Mouse (Mus musculus) cerebellum, adult 18-20 months (tissue): ENCODE results near the gene Ugt1a7c.
A peak's percentile ranks its signal among the peaks of the same experiment; 100 is the strongest.

ENCODE experiments used
- DNase-seq, 2 experiments: peaks; one replicate each; pipeline ENCODE4 v3.0.0; 2021

The Ugt1a7c gene

DNA sequence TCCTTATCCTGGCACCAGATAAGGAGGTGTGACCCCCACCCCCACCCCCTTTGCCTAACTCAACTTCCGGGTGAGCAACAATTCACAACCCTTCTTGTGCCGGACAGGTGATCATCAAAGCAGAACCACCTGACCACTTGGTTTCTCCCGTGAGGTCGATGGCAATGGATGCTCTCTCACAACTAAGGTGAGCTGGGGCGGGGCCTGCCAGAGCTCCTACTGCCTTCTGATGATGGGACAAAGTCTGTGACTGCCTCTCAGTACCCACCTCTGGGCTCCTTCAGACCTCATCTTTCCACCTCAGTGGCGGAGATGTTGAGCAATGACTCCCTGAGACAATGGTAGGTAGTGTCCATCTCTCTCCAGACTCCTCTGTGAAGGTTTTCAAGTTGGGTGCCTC lies 151.0 kb downstream of the Ugt1a7c start:
- no peak for DNase-seq

DNA sequence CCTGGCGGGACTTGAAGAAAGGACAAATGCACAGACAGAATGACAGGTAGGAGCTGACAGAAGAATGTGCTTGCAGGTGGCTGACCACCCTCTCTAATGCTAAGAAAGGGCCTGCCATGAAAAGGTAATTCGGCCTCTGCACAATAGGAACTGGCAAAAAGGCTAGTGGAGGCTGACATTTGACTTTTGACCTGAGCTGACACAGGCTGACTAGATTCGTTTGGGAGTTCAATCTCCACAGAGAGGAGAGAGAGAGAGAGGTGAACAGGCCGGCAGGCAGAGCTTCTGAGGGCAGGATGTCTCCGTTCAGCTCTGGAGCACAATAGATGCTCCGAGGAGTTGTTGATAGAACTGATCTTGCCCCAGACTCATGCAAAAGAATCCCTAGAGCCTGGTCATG lies 151.5 kb downstream of the Ugt1a7c start:
- no peak for DNase-seq

DNA sequence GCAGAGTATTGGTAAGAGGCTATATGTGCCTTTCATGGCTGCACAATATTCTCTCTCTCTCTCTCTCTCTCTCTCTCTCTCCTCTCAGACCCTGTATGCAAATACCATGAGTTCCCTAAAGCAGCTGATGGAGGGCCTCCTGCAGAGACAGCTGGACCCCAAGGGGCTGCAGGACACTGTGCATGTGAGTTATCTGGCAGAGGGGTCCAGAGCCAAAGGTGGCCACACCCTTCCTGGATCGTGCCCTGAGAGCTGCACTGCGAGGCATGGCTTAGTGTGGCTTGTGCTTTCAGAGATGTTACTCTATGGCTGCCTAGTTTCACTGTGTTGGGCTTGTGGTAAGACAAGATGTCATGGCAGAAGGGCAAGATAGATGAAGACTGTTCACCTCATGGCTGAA lies 152.8 kb downstream of the Ugt1a7c start:
- DNase-seq, result no peak

DNA sequence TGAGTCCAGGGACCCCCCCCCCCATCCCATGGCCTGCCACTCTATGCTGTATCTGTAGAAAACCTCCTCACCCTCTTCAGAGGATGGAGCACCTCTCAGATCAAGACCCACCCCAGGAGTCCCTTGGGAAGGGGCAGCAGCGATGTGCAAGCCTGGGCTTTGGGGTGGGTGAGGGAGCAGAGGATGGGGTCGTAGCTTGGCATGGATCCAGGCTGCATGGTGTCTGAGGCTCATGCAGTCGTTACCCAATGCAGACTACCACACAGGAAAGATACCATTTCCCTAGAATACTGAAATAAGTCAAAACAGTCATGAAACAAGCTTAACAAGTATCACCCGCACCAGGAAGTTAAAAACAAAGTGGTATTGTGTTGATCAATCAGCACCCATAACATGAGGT lies 153.8 kb downstream of the Ugt1a7c start:
- DNase-seq, result no peak

DNA sequence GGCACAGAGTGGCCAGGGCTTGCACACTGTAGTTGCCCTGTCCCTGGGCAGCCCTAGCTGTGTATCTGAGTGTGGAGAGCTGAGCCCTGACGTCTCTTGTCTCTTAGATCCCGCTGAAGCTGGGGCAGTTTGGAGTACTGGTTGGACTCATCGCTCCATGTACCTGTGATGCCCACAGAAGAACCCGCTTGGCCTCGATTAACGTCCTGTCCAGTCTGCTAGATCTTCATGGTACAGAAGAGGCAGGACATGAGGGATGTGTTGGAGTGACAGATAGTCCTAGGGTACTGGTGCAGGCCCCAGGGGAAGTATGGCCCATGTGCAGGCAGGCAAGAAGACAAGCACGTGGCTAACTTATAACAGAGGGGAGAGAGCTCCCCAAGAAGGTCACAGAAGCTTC lies 154.7 kb downstream of the Ugt1a7c start:
- DNase-seq, result no peak

DNA sequence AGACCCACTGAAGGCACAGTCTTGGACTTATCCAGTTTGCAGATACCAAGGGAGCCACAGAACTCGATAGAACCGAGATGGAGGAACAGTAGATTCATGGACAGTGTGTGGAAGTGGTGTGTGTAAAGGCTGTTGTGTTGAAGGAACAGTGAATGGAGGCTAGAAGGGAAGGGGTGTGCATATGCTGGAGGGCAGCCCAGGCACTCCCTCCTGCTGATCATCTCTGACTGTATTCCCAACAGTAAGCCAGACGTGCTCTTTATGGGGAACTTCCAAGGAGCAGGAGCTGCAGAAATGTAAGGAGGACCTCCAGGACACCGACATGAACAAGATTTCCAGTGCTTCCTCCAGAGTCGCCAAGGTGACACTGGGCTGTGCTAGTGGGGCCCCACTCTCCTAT lies 155.2 kb downstream of the Ugt1a7c start:
- no peak for DNase-seq

DNA sequence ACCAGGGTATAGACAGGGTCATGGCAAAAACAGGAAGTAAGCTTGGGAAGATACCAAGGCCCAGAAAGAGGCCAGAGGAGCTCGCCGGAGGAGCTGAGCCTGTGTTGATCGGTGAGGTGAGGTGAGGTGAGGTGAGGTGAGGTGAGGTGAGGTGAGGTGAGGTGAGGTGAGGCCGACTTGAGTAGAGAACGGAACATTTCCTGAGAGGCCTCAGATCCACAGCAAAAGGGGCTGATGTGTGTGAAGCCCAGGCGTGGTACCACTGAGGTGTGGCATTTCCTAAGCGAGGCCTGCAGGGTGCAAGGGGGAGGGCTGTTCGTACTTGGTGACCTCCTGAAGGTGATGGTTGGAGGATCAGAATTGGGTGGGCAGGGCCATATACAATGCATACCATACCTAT lies 158.2 kb downstream of the Ugt1a7c start:
- no peak for DNase-seq

DNA sequence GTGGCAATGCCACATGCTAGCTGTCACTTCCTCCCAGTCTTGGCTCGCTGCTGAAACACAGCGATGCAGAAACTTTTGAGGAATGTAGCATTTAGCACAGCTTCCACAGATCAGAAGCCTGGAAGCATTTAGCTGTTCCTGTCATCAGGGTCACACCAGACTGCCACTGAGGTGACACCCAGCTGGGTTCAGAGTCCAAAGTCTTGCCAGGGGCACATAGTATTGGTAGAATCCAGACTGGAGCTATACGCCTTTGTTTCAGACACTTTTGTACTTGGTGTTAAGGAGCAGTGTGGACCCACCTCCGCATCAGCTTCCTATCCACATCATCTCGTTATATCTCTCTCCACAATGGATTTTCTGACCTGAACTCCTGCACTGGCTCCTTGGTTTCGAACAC lies 158.7 kb downstream of the Ugt1a7c start:
- no peak for DNase-seq

DNA sequence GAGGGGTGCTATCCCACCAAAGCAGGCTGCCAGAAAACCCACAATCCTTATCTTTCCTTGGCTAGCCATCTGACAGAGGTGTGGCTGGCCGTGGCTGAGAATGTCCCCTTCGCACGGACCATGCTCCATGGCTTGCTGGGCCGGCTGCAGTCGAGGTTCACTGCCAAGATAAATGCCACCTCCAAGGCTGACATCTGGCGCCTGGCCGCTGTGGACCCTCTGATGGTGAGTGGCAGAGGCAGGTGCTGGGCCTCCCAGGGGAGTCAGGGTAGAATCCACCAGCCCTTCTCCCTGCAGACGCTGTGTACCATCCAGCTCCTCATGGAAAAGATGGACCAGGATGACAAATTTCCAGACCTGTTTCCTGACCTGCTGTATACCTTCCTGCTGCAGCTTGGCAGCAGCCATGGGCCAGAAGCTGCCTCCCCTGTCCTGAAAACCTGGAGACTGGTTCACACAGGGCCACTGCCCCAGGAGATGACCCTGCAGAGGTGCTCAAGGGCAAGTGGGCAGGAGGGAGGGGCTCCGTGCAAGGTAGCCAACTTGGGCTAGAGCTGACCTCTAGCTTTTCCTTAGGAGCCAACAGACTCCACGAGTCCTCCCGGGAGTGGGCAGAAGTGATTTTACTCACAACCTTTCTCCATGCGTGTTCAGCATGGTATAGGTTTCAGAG lies 160.1 kb downstream of the Ugt1a7c start:
- no peak for DNase-seq

DNA sequence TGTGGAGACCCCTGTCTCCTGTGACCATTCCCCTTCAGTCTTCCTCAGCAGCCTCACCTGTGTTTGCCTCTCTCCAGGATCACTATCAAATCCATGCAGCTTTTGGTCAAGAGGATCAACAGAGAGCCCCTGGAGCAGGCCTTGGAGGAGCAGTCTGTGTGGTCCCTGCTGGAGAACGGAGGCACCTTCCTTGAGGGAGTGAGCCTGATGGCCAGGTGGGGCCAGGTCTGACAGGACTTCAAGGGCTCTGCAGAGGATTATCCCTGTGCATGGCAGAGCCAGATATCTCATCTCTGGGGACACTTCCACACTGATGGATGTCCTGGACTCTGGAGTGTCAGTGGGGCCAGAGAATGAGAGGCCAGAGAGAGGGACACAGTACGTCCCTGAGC lies 160.6 kb downstream of the Ugt1a7c start:
- DNase-seq, result no peak

DNA sequence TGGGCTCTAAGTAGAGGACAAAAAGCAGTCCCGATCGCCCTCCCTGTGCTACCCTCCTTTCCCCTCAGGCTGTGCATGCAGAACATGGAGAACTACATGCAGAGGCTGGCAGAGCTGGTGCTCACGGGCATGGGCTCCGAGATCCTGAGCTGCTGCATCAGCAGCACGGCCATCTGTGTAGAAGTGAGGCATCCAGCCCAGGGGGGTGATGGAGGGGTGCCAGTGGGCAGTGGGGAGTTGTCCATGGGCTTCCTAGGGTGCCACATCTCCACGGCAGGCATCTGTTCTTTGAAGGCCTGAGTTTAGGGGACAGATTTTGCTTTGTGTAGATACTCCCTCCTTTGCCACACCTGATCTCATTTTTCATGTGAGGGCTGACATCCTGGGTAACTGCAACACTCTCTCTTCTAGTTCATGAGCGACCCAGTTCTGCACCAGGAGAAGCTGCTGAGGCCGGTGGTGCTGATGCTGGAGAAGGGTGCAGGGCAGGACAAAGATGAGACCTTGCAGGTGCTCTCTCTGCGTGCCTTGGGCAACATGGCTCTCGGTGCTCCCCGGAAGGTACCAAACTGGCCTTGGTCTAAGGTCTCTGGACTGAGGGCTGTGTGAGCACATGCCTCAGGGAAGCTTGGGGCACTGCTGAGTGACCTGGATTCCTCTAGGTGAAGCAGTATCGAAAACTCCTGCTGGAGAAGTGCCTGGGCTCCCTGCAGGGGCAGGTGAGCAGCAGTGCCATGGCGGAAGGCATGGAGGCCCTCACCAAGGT lies 161.3 kb downstream of the Ugt1a7c start:
- peak; percentile 51 to 59 for DNase-seq

DNA sequence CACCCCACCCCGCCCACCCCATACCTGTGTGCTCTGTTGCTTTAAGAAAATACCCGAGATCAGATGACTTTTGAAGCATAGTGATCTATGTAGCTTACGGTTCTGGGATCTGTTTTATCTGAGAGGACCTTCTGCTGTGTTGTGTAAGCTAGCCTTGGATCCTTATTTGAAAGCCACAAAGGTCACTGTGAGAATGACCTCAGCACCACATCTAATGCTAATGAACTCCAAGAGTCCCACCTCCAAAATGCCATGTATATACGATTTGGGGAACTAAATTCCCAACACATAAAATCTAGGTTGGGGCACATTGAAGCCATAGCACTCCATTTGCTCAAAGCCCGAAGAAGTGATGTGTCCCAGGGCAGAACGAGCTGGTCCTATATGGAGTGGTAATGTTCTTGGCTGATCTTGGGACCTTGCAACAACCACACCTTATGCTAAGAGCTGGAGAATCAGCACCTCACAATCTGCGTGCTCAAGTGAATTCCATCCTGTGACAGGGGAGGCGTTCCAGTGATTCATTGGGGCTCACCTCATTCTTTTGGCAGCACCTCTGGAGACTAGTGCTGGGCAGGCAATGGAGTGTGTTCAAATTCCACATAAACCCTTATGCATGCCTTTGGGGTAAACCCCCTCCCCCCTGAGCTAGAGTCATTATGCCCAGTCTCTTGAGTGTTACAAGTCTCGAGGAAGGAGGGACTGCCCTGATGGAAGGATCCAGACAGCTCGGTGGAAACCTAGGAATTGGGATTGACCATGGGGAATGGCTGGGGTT lies 162.2 kb downstream of the Ugt1a7c start:
- DNase-seq, result no peak

DNA sequence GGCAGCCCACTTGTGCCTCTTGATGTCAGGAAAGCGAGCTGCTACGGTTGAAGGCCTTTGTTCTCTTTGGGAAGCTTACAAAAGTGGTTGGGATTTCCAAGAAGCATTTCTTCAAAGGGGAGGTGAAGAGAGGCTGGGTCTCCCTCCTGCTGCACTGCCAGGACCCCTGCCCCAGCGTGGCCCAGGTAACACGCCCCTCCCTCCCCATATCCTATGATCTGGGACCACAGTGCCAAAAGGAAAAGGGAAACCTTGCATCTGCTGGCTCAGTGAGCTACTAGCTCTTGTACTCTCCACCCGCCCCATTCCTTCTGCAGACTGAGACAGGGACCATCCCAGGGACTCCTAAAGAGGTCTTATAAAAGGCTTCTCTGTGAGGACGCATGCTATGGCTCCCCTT lies 162.8 kb downstream of the Ugt1a7c start:
- DNase-seq, result no peak

DNA sequence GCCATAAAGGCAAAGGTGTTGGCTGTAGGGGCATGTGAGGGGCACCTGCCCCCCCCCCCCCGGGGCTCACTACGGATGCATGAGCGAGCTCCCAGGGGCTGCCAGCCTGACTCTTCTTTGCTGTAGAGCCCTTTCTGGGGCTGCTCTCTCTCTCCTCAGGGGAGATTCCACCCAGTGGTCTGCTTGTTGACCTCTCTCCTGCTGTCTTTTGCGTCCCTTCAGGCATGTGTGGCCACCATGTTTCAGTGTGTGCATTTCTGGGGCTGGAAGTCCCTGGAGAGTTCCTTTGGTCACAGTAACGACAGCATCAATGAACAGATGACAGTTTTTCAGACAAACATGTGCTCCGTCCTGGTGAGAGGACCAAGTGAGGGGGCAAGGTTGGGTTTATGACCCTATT lies 163.5 kb downstream of the Ugt1a7c start:
- DNase-seq, result no peak

DNA sequence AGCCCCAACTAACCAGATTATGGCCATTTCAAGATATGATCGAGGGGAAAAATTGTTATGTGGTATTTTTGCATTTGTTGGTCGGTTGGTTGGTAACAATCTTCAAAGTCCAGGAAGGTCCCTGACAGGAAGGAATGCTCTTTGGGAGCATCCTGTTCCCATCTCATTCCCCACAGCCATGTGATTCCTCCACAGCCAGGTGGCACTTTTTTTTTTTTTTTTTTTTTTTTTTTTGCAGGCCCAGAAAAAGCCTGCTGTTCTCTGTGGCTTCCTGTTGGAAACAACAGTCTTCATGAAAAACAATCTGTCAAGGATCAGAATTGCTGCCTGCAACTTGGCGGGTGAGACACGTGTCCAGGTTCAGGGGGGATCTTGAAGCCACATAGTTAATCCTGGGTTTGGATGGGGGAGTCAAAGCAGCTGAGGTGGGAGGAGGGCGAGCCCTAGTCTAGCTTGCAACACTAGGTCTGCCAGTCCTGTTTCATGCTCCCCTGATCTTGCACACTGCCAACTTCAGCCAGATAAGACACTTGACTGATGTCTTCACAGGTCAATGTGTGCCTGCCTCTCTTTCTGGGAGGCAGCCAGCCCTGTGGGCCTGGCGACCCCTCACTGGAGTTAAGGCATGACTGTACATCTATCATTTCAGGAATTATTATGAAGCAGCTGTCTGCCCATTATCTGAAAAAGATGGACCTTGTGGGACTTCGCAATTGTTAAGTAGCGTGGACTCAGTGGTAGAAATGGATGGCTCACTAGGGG lies 164.2 kb downstream of the Ugt1a7c start:
- DNase-seq, result peak in 1 of 2 experiments; percentile 52

DNA sequence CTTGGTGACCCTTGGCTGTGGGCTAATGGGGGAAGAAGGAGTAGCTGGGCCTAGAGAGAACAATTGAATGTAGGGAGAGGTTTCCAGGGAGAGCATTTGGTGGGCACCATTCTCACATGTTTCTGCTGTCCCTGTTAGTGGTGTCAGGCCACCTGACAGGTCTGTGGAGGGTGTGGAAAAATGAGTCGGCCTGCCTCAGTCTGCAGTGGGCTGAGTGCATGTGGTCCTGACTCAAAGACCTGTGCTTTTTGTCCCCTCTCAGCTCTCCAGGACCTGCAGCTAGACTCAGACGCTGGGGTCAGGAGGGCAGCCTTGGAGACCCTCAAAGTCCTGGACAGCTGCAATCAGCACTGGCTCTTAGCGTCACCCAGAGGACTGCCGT lies 164.8 kb downstream of the Ugt1a7c start:
- no peak for DNase-seq

DNA sequence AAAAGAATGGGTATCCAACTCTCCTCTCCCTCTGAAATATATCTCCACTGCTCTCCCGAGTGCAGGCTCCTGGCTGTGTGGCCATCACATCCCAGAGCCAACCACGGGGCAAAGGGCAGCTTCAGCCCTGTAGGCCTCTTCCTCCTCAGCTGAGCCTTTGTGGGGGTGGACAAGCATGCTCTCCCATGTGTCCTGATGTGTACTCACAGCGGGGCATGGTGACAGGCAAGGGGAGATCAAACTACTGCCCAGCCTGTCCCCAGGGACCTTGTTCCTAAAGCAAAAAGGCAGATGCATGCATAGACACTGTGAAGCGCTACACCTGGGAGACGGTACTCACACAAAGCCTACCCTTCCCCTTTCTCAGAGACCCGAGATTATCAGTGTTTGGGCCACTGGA lies 165.3 kb downstream of the Ugt1a7c start:
- no peak for DNase-seq

DNA sequence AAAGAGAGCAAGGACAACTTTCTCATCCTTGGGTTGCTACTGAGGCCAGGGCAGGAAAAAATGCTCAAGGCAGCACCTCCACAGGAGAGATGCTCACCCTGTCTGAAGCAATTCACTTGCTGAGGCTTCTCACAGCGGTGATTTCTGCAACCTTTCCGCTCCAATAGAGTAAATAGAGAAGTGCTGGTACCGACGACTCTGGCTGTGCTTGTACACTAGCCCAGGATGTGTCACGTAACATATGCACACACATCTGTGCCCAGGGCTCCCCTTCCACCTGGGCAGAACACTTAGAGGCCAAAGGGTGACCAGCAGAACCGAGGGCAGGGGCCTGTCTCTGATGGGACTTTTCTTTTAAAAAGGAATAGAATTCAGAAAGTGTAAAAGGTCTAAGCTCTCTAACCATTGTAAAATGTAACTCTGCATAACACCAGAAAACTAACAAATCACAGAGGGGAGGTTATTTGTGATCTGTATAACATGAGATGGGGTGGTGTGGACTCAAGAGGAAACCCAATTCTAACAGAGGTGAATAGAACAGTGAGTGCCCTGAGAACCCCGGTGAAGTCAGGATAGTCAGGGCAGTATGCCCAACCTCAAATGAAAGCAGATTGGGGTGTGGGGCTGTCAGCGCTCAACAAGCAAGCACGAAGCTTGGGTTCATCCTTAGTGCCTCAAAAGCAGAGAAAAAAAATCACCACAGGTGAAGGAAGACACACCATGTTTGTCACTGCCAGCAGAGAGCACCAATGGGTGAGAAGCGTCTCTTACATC lies 165.9 kb downstream of the Ugt1a7c start:
- DNase-seq, result no peak

DNA sequence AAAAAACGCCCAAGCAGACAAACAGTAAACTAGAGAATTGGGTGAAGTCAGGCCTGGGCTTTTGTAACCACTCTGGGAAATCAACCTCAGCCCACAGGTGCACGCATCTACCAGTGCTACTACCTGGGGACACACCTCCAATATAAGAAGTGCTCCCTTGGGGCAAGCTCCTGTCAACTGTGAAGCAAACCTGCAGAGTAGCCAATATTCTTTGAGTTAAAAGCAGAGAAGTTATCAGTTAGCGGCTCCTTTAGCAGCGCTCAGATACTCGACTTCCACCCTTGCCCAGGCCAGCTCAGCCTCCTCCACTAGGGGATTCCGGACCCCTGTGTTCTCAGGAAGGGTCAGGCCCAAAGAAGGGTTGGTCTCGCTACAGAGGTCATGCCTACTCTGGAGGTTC lies 166.8 kb downstream of the Ugt1a7c start:
- DNase-seq, result no peak

DNA sequence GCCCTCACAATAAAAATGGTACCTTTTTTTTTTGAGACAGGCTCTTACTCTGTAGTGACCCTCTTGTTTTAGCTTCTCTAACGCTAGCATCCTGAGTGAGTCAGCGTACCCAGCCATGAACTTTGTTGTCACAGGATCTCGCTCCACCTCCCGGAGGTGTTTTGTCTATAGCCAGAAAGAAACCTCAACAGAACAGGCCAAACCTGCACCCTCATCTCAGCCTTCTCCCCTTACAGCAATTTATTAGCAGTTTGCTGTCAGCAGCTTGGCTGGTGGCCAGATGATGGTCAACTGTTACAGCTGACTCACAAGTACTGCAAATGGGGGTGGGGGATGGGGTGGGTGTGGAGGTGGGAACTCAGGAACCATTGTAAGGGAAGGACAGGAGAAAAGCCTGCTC lies 167.4 kb downstream of the Ugt1a7c start:
- DNase-seq, result no peak

DNA sequence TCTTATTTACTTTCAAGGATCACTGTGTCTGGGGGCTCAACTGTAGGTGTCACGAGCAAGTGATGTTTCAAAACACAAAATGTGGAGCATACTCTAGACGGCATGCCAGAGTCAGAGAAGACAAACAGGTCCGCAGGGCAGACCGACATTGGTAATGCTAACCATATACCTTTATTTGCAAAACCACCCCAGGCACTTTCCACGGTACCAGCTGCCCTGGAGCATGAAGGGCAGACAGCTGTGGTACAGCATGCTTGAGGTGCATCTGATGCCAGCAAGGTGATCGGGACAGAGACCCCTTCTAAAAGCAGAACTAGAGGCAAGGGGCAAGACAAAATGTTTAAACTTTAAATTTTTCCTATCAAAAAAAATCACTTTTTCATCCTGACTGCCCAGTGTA lies 168.1 kb downstream of the Ugt1a7c start:
- DNase-seq, result no peak

DNA sequence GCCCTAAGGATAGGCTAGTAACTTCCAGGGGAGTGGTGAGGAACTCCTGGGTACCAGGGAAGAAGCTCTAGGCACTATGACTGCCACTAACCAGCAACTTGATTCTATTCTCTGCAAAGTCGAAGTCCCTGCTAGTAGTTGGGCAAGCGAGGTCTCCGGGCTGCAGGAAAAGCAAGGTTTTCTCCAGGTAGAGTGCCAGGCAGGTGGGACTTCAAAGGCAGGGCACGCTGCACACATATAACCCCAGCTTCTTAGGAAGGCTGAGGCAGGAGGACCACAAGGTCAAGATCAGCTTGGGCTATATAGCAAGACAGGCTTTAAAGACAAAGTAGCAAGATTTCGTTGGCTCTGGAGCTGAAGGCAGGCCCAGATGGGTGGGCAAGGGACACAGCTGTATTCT lies 168.9 kb downstream of the Ugt1a7c start:
- no peak for DNase-seq
